Mouse (Mus musculus) C2C12 (cell line): ENCODE measurements around the gene Smc2.
"Not testable (repeated sequence)": the region's sequence is repeated elsewhere in the genome, so short reads cannot be mapped to it uniquely, and the experiment has no call there.

Experiments used
- CEBPB ChIP-seq: IDR thresholded peaks from one replicate; pipeline ENCODE4 v1.6.1; 2011; ENCODE audit warnings: low read depth, mild to moderate bottlenecking, control low read depth, moderate library complexity
- CTCF ChIP-seq: IDR thresholded peaks from one replicate; pipeline ENCODE4 v1.5.1; 2011; ENCODE audit not compliant: control insufficient read depth, insufficient read depth, insufficient read length
- FOSL1 ChIP-seq: IDR thresholded peaks from one replicate; pipeline ENCODE4 v1.8.0; 2011; ENCODE audit warnings: mild to moderate bottlenecking, low read length; ENCODE audit not compliant: poor library complexity, insufficient read depth, severe bottlenecking
- MAX ChIP-seq: IDR thresholded peaks from one replicate; pipeline ENCODE4 v1.6.1; 2011; ENCODE audit warnings: mild to moderate bottlenecking, control low read depth
- MYOD1 ChIP-seq: IDR thresholded peaks from one replicate; pipeline ENCODE4 v1.6.1; 2011; ENCODE audit warnings: low read depth; ENCODE audit not compliant: control insufficient read depth, insufficient read length
- MYOG ChIP-seq: IDR thresholded peaks from one replicate; pipeline ENCODE4 v1.6.1; 2011; ENCODE audit not compliant: control insufficient read depth, insufficient read length; ENCODE audit errors: extremely low read depth
- USF1 ChIP-seq: IDR thresholded peaks from one replicate; pipeline ENCODE4 v1.6.1; 2011; ENCODE audit warnings: low read depth, mild to moderate bottlenecking, control low read depth, moderate library complexity

- TF ChIP-seq CTCF, MAX, CEBPB, MYOD1, FOSL1, USF1, MYOG: not testable (repeated sequence)
Observed at GRCm38 (mm10) chr4:52435551-52435950, 3.5 kb upstream of the Smc2 start.
